8 mouse cellular contexts compared by ENCODE assay signal in genomic region chr13:21453042-21453441, GRCm38 (mm10). TPM values are rescaled to one million over a fixed set of nuclear protein-coding genes. Genes with fewer than 3 reads are reported as not detected.
DNase-seq lines count a peak whose midpoint lies in the region; ATAC-seq and TF ChIP-seq lines count a peak whose summit lies in the region.

No protein-coding gene starts in this region.

- H3K27me3 ChIP-seq in heart, embryonic 10.5 days (ENCODE audit: insufficient read depth, poor library complexity, severe bottlenecking) = no peaks in the 10 kb centered on the region
- no peaks in the 10 kb centered on the region for H3K27me3 ChIP-seq in E14TG2a.4 (ENCODE audit: insufficient read depth, low read length)
- H3K27me3 ChIP-seq in forebrain, embryonic 16.5 days (replicated peaks; ENCODE audit: control insufficient read depth, insufficient read depth, low read length) = no peaks in the 10 kb centered on the region

- H3K4me3 ChIP-seq in heart, embryonic 10.5 days = peak overlapping the region; percentile 83
- H3K4me3 ChIP-seq in E14TG2a.4 (replicated peaks; ENCODE audit: low read length) (peak overlapping the region; percentile 91), macrophage (ENCODE audit: inconsistent target) (peak overlapping the region; percentile 86)
- H3K4me3 ChIP-seq in forebrain, embryonic 16.5 days (replicated peaks; ENCODE audit: low read length) = peak overlapping the region; percentile 58

- H3K79me2 ChIP-seq in macrophage (ENCODE audit: inconsistent target) = peaks cover 50% of the 10 kb centered on the region

- ATAC-seq in forebrain, embryonic 16.5 days = peak; percentile 51
- ATAC-seq in monocyte, adult 5-6 weeks (replicated peaks; ENCODE audit: insufficient number of reproducible peaks, low FRiP score, low TSS enrichment, poor library complexity, severe bottlenecking) = no peak

- H3K4me1 ChIP-seq in heart, embryonic 10.5 days = peaks cover 18% of the 10 kb centered on the region
- H3K4me1 ChIP-seq in E14TG2a.4 (replicated peaks; ENCODE audit: low read depth, low read length) = peaks cover 37% of the 10 kb centered on the region
- H3K4me1 ChIP-seq in forebrain, embryonic 16.5 days (replicated peaks; ENCODE audit: control insufficient read depth, insufficient read depth, low read length) = peaks cover 12% of the 10 kb centered on the region

- H3K27ac ChIP-seq in heart, embryonic 10.5 days = peak overlapping the region; percentile 92
- H3K27ac ChIP-seq in forebrain, embryonic 16.5 days (ENCODE audit: low read length) = peak overlapping the region; percentile 48
- peak overlapping the region; percentile 63 for H3K27ac ChIP-seq in macrophage

- peak overlapping the region; percentile 62 for H3K9ac ChIP-seq in forebrain, embryonic 16.5 days (replicated peaks; ENCODE audit: low read depth, low read length)

- no peak for DNase-seq in heart, embryonic 10.5 days (ENCODE audit: low spot score)
- no peak for DNase-seq in heart, postnatal 14 days
- DNase-seq in adipocyte (ENCODE audit: low spot score) = no peak
- no peak for DNase-seq in adrenal gland, postnatal 25 days

- peaks cover 17% of the 10 kb centered on the region for H3K36me3 ChIP-seq in heart, embryonic 10.5 days
- H3K36me3 ChIP-seq in E14TG2a.4 (ENCODE audit: insufficient read depth, low read length) (peaks cover 34% of the 10 kb centered on the region), macrophage (ENCODE audit: inconsistent target) (peaks cover 11% of the 10 kb centered on the region)
- no peaks in the 10 kb centered on the region for H3K36me3 ChIP-seq in forebrain, embryonic 16.5 days (ENCODE audit: control insufficient read depth, insufficient read depth)

- no peak for TF ChIP-seq CTCF in E14TG2a.4 (conservative IDR thresholded peaks at IDR 0.05; ENCODE audit: low read length)

- no peaks in the 10 kb centered on the region for H3K9me3 ChIP-seq in heart, embryonic 10.5 days
- no peaks in the 10 kb centered on the region for H3K9me3 ChIP-seq in E14TG2a.4 (ENCODE audit: low read length)
- no peaks in the 10 kb centered on the region for H3K9me3 ChIP-seq in forebrain, embryonic 16.5 days (ENCODE audit: control insufficient read depth, low read length)

- H3K4me2 ChIP-seq in forebrain, embryonic 16.5 days (ENCODE audit: low read length) = peak overlapping the region; percentile 59

- WGBS in heart, embryonic 10.5 days = 4% methylated on average over 13 of the region's 13 CpGs
- under 1% methylated on average over 13 of the region's 13 CpGs for WGBS in forebrain, embryonic 16.5 days
- 2% methylated on average over 13 of the region's 13 CpGs for WGBS in macrophage (ENCODE audit: missing documents)

- intact Hi-C loops in heart, postnatal 14 days (cut with DNase I) = loop anchor here (2.0 to 5.0 kb wide), 4 partner anchors 50 to 90 kb away; partner anchors contain the start of genes Zkscan3, Zkscan8 and Zscan12

RNA-seq across cellular contexts. Expression of gene Zscan26, which starts 0.5 kb away (rescaled TPM):
- 22.7 and 27.5 TPM in 2 replicates for polyA plus RNA-seq in heart, embryonic 10.5 days (2016; fragmentation: Nextera tagmentation; extraction: Ambion mirVana)
- total RNA-seq in heart, postnatal 14 days (2021) = 10 to 100 TPM; 21.7 to 24.1 TPM
- 16.2 and 22.1 TPM in 2 replicates for polyA plus RNA-seq in forebrain, embryonic 16.5 days (2015; fragmentation: Nextera tagmentation; extraction: Ambion mirVana)
- 100 to 1,000 TPM in 5 of 26 experiments, 10 to 100 TPM in 21; 37.5 to 154 (median 70.6) TPM for total RNA-seq in macrophage (2018; cell fraction: chromatin; rRNA removed)
- 10 to 100 TPM in 21 of 26 experiments, 1 to 10 TPM in 5; 4.8 to 26.9 (median 14.4) TPM for total RNA-seq in macrophage (2018; cell fraction: cytosol; rRNA removed)
- total RNA-seq in macrophage (2018; cell fraction: nucleus; rRNA removed) = 100 to 1,000 TPM in 2 of 26 experiments, 10 to 100 TPM in 24; 21.2 to 132 (median 43.2) TPM
- polyA plus RNA-seq in macrophage (2018) = 11.1 to 21.4 TPM (median 17.0 TPM) in 3 replicates
- 33.0 to 51.1 TPM (median 36.4 TPM) in 3 replicates for total RNA-seq in monocyte, adult 5-6 weeks (2017)
- total RNA-seq in adrenal gland, postnatal 25 days (2021) = 43.4 and 44.2 TPM in 2 replicates

RNA-seq across cellular contexts. Expression of gene Pgbd1, which starts 12.2 kb away (rescaled TPM):
- 2.5 and 2.9 TPM in 2 replicates for polyA plus RNA-seq in heart, embryonic 10.5 days (2016; fragmentation: Nextera tagmentation; extraction: Ambion mirVana)
- under 1 TPM; 0.32 to 0.60 TPM for total RNA-seq in heart, postnatal 14 days (2021)
- polyA plus RNA-seq in forebrain, embryonic 16.5 days (2015; fragmentation: Nextera tagmentation; extraction: Ambion mirVana) = 2.0 and 3.4 TPM in 2 replicates
- total RNA-seq in macrophage (2018; cell fraction: chromatin; rRNA removed) = under 1 TPM in 12 of 26 experiments, not detected in 14; 0.23 to 0.61 (median 0.36) TPM
- under 1 TPM in 16 of 26 experiments, not detected in 10; 0.03 to 0.10 (median 0.06) TPM for total RNA-seq in macrophage (2018; cell fraction: cytosol; rRNA removed)
- total RNA-seq in macrophage (2018; cell fraction: nucleus; rRNA removed) = under 1 TPM in 7 of 26 experiments, not detected in 19; 0.17 to 0.54 (median 0.26) TPM
- not detected in 3 replicates for polyA plus RNA-seq in macrophage (2018)
- total RNA-seq in monocyte, adult 5-6 weeks (2017) = 1.1 TPM in 1 of 3 replicates, not detected in the others
- 0.48 and 1.1 TPM in 2 replicates for total RNA-seq in adrenal gland, postnatal 25 days (2021)

RNA-seq across cellular contexts. Expression of gene Nkapl, which starts 15.3 kb away (rescaled TPM):
- 2.0 and 2.4 TPM in 2 replicates for polyA plus RNA-seq in heart, embryonic 10.5 days (2016; fragmentation: Nextera tagmentation; extraction: Ambion mirVana)
- total RNA-seq in heart, postnatal 14 days (2021) = under 1 TPM; 0.59 to 0.88 TPM
- 2.8 and 4.3 TPM in 2 replicates for polyA plus RNA-seq in forebrain, embryonic 16.5 days (2015; fragmentation: Nextera tagmentation; extraction: Ambion mirVana)
- under 1 TPM in 3 of 26 experiments, not detected in 23; 0.59 to 0.92 (median 0.63) TPM for total RNA-seq in macrophage (2018; cell fraction: chromatin; rRNA removed)
- under 1 TPM in 14 of 26 experiments, not detected in 12; 0.08 to 0.28 (median 0.17) TPM for total RNA-seq in macrophage (2018; cell fraction: cytosol; rRNA removed)
- total RNA-seq in macrophage (2018; cell fraction: nucleus; rRNA removed) = under 1 TPM in 4 of 26 experiments, not detected in 22; 0.42 to 0.60 (median 0.50) TPM
- polyA plus RNA-seq in macrophage (2018) = 0.29 to 0.41 TPM in 2 of 3 replicates, not detected in the other
- total RNA-seq in monocyte, adult 5-6 weeks (2017) = 0.76 to 0.97 TPM in 2 of 3 replicates, not detected in the other
- 1.7 and 2.1 TPM in 2 replicates for total RNA-seq in adrenal gland, postnatal 25 days (2021)

RNA-seq across cellular contexts. Expression of gene Zkscan4, which starts 25.7 kb away (rescaled TPM):
- polyA plus RNA-seq in heart, embryonic 10.5 days (2016; fragmentation: Nextera tagmentation; extraction: Ambion mirVana) = 2.0 and 2.1 TPM in 2 replicates
- total RNA-seq in heart, postnatal 14 days (2021) = 1 to 10 TPM in 1 of 2 experiments, under 1 TPM in 1; 0.93 to 1.3 TPM
- polyA plus RNA-seq in forebrain, embryonic 16.5 days (2015; fragmentation: Nextera tagmentation; extraction: Ambion mirVana) = 10.1 and 10.7 TPM in 2 replicates
- total RNA-seq in macrophage (2018; cell fraction: chromatin; rRNA removed) = 1 to 10 TPM in 5 of 26 experiments, under 1 TPM in 3, not detected in 18; 0.33 to 2.3 (median 1.2) TPM
- 1 to 10 TPM in 6 of 26 experiments, under 1 TPM in 18, not detected in 2; 0.03 to 1.5 (median 0.52) TPM for total RNA-seq in macrophage (2018; cell fraction: cytosol; rRNA removed)
- 1 to 10 TPM in 4 of 26 experiments, under 1 TPM in 8, not detected in 14; 0.28 to 1.9 (median 0.44) TPM for total RNA-seq in macrophage (2018; cell fraction: nucleus; rRNA removed)
- 0.47 to 0.84 TPM (median 0.63 TPM) in 3 replicates for polyA plus RNA-seq in macrophage (2018)
- total RNA-seq in monocyte, adult 5-6 weeks (2017) = 1.6 TPM in 1 of 3 replicates, not detected in the others
- 2.7 and 4.8 TPM in 2 replicates for total RNA-seq in adrenal gland, postnatal 25 days (2021)

RNA-seq across cellular contexts. Expression of gene Gm10065, which starts 26.2 kb away (rescaled TPM):
- not detected in 2 replicates for polyA plus RNA-seq in heart, embryonic 10.5 days (2016; fragmentation: Nextera tagmentation; extraction: Ambion mirVana)
- total RNA-seq in heart, postnatal 14 days (2021) = not detected
- polyA plus RNA-seq in forebrain, embryonic 16.5 days (2015; fragmentation: Nextera tagmentation; extraction: Ambion mirVana) = not detected in 2 replicates
- not detected for total RNA-seq in macrophage (2018; cell fraction: chromatin; rRNA removed)
- total RNA-seq in macrophage (2018; cell fraction: cytosol; rRNA removed) = not detected
- not detected for total RNA-seq in macrophage (2018; cell fraction: nucleus; rRNA removed)
- polyA plus RNA-seq in macrophage (2018) = not detected in 3 replicates
- not detected in 3 replicates for total RNA-seq in monocyte, adult 5-6 weeks (2017)
- total RNA-seq in adrenal gland, postnatal 25 days (2021) = not detected in 2 replicates
